Mouse (Mus musculus): ENCODE measurements around the gene Coq6. TPM values are rescaled to one million over a fixed set of nuclear protein-coding genes. Genes with fewer than 3 reads are reported as not detected.
A peak's percentile ranks its signal among the peaks of the same experiment; 100 is the strongest.

Coq6 gene
- polyA plus RNA-seq, 1 experiment: 70.5 TPM

GRCm38 (mm10) chr12:84407874-84408818 lies 46.7 kb downstream of the Coq6 start:
- Histone ChIP-seq H3K36me3 (ENCODE audit: control insufficient read depth, insufficient read depth, low read length) (no peaks in the 10 kb centered on the region), H3K27ac (ENCODE audit: control insufficient read depth, insufficient read depth, low read length) (peak overlapping the region; percentile 86), H3K4me1 (replicated peaks; ENCODE audit: control insufficient read depth, insufficient read depth, low read length) (peaks cover 10% of the 10 kb centered on the region), H3K4me3 (ENCODE audit: control insufficient read depth, insufficient read depth, low read length) (peak overlapping the region; percentile 75), H3K27me3 (ENCODE audit: control insufficient read depth, insufficient read depth, low read length) (no peaks in the 10 kb centered on the region)
- TF ChIP-seq CTCF (IDR thresholded peaks at IDR 0.05; ENCODE audit: borderline replicate concordance, control insufficient read depth, extremely low read depth, insufficient read depth, low read length, poor library complexity) (no peak), POLR2A (IDR thresholded peaks at IDR 0.05; ENCODE audit: control insufficient read depth, extremely low read depth, insufficient read depth, low read length, poor library complexity) (no peak)
- peak; percentile 82 for DNase-seq
- WGBS: under 1% methylated on average over 48 of the region's 52 CpGs

DNA sequence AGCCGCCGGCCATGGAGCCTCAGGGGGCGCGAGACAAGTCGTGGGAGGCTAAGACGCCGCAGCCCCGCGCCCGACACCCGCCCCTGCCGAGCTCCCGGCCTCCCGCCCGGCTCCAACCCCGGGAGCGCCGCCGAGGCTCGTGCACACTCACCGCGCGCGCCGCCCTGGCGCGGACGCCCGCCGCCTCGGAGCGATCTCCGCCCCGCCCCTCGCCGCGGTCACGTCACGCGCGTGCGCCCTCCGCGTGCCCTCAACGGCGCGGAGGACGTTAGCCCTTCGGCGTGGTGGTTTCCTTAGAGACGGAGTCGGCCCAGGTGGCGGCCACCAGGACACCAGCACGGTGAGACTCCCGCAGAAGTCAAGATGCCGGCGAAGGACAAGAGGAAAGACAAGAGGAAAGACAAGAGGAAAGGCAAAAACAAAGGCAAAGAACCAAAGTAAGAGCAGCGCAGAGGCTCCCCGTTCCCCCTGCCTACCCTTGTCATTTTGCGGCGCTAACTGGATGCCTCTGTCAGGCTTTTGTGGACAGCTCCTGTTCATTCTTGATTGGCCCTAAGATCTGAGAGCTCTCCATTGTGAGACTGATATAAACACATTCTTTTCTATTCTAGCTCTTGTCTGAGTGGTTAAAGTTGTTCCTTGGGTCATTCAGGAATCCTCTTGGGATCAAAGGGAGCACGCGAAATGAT lies 47.5 kb downstream of the Coq6 start, which contains the start of the genes Entpd5 and Bbof1:
Gene Entpd5, minus strand, starts transcription at position 211 of the 689 bp plus-strand sequence.
Gene Bbof1, plus strand, starts transcription at position 253 of the 689 bp plus-strand sequence.
- Histone ChIP-seq H3K4me3 (ENCODE audit: control insufficient read depth, insufficient read depth, low read length) (peak within 1 kb of the TSS; percentile 75), H3K36me3 (ENCODE audit: control insufficient read depth, insufficient read depth, low read length) (no peaks in the 10 kb centered on the region), H3K27me3 (ENCODE audit: control insufficient read depth, insufficient read depth, low read length) (no peaks in the 10 kb centered on the region), H3K4me1 (replicated peaks; ENCODE audit: control insufficient read depth, insufficient read depth, low read length) (peaks cover 10% of the 10 kb centered on the region), H3K27ac (ENCODE audit: control insufficient read depth, insufficient read depth, low read length) (peak within 1 kb of the TSS; percentile 86)
- TF ChIP-seq CTCF (IDR thresholded peaks at IDR 0.05; ENCODE audit: borderline replicate concordance, control insufficient read depth, extremely low read depth, insufficient read depth, low read length, poor library complexity): peak; percentile 38; the same call in 1 of the 2 replicates
- peak; percentile 90 for TF ChIP-seq POLR2A (IDR thresholded peaks at IDR 0.05; ENCODE audit: control insufficient read depth, extremely low read depth, insufficient read depth, low read length, poor library complexity)
- peak; percentile 92 for DNase-seq
- WGBS: 3% methylated on average over 63 of the region's 63 CpGs

DNA sequence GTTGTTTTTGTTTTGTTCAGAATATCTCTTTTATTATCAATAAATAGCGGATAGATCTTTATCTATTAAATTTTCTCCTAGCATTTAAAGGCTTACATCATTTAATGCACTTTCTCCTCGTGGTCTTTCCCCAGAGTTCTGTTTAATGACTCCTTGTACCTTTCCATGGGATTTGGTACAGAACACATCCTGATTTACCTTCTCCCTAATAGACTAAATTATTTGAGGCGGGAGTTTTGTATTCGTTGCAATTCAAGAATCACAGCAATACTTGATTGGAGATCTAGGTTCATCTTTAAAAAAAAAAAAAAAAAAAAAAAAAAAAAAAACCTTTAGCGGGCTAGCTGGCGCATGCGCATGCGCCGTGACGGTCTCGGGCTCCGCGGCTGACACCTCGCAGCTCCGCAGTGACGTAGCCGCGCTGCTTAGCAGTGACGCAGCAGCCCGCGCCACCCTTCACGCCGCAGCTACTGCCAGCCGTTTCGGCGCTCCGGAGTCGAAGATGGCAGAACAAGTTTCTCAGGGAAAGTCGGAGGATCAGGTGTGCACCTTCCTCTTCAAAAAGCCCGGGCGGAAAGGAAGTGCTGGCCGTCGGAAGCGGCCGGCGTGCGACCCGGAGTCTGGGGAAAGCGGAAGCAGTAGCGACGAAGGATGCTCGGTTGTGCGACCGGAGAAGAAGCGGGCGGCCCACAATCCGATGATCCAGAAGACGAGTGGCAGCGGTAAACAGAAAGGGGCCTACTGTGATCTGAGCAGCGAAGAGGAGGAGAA lies 55.6 kb downstream of the Coq6 start, which contains the start of gene Rnf113a2:
Gene Rnf113a2, plus strand, starts transcription at position 363 of the 771 bp plus-strand sequence.
- TF ChIP-seq CTCF (IDR thresholded peaks at IDR 0.05; ENCODE audit: borderline replicate concordance, control insufficient read depth, extremely low read depth, insufficient read depth, low read length, poor library complexity) (no peak), POLR2A (IDR thresholded peaks at IDR 0.05; ENCODE audit: control insufficient read depth, extremely low read depth, insufficient read depth, low read length, poor library complexity) (peak; percentile 72)
- Histone ChIP-seq H3K4me1 (replicated peaks; ENCODE audit: control insufficient read depth, insufficient read depth, low read length) (peaks cover 8% of the 10 kb centered on the region), H3K36me3 (ENCODE audit: control insufficient read depth, insufficient read depth, low read length) (no peaks in the 10 kb centered on the region), H3K27me3 (ENCODE audit: control insufficient read depth, insufficient read depth, low read length) (no peaks in the 10 kb centered on the region), H3K27ac (ENCODE audit: control insufficient read depth, insufficient read depth, low read length) (peak within 1 kb of the TSS; percentile 35), H3K4me3 (ENCODE audit: control insufficient read depth, insufficient read depth, low read length) (peak within 1 kb of the TSS; percentile 74)
- peak; percentile 83 for DNase-seq
- WGBS: 4% methylated on average over 50 of the region's 50 CpGs

GRCm38 (mm10) chr12:84417605-84417922 lies 56.1 kb downstream of the Coq6 start:
- Histone ChIP-seq H3K4me3 (ENCODE audit: control insufficient read depth, insufficient read depth, low read length) (peak overlapping the region; percentile 74), H3K4me1 (replicated peaks; ENCODE audit: control insufficient read depth, insufficient read depth, low read length) (peaks cover 8% of the 10 kb centered on the region), H3K36me3 (ENCODE audit: control insufficient read depth, insufficient read depth, low read length) (no peaks in the 10 kb centered on the region), H3K27me3 (ENCODE audit: control insufficient read depth, insufficient read depth, low read length) (no peaks in the 10 kb centered on the region), H3K27ac (ENCODE audit: control insufficient read depth, insufficient read depth, low read length) (peak overlapping the region; percentile 35; the same call in 1 of the 2 replicates)
- 42% methylated on average over 18 of the region's 18 CpGs for WGBS
- DNase-seq: no peak
- TF ChIP-seq POLR2A (IDR thresholded peaks at IDR 0.05; ENCODE audit: control insufficient read depth, extremely low read depth, insufficient read depth, low read length, poor library complexity): no peak; the same call in 1 of the 2 replicates
- TF ChIP-seq CTCF (IDR thresholded peaks at IDR 0.05; ENCODE audit: borderline replicate concordance, control insufficient read depth, extremely low read depth, insufficient read depth, low read length, poor library complexity): no peak

Other genes starting within 250 kb of the Coq6 start
- gene Dnal1, start 247.3 kb upstream of the Coq6 start, polyA plus RNA-seq (2012; rRNA removed): 2.2 and 3.0 TPM in 2 replicates
- gene Pnma1, start 213.2 kb upstream of the Coq6 start, polyA plus RNA-seq (2012; rRNA removed): 0.24 and 0.28 TPM in 2 replicates
- gene Elmsan1, start 142.8 kb upstream of the Coq6 start, polyA plus RNA-seq (2012; rRNA removed): 26.1 and 30.9 TPM in 2 replicates
- gene Ptgr2, start 76.4 kb upstream of the Coq6 start, polyA plus RNA-seq (2012; rRNA removed): 7.4 and 8.1 TPM in 2 replicates
- 59.1 and 59.5 TPM in 2 replicates for gene Zfp410, start 44.8 kb upstream of the Coq6 start, polyA plus RNA-seq (2012; rRNA removed)
- gene Fam161b, start 176 bp downstream of the Coq6 start, polyA plus RNA-seq (2012; rRNA removed): 0.94 and 1.2 TPM in 2 replicates
- 24.6 and 24.8 TPM in 2 replicates for gene Entpd5, start 47.4 kb downstream of the Coq6 start, polyA plus RNA-seq (2012; rRNA removed)
- gene Bbof1, start 47.4 kb downstream of the Coq6 start, polyA plus RNA-seq (2012; rRNA removed): 0.42 and 0.73 TPM in 2 replicates
- 7.1 and 7.6 TPM in 2 replicates for gene Rnf113a2, start 55.5 kb downstream of the Coq6 start, polyA plus RNA-seq (2012; rRNA removed)
- gene Aldh6a1, start 89.3 kb downstream of the Coq6 start, polyA plus RNA-seq (2012; rRNA removed): 10.9 and 13.2 TPM in 2 replicates
- 17.2 and 24.5 TPM in 2 replicates for gene Lin52, start 89.8 kb downstream of the Coq6 start, polyA plus RNA-seq (2012; rRNA removed)
- gene Vsx2, start 208.1 kb downstream of the Coq6 start, polyA plus RNA-seq (2012; rRNA removed): 0.70 and 0.74 TPM in 2 replicates

Data from thymus, adult 2 months (tissue).